Mouse (Mus musculus) gastrocnemius, adult 18-20 months (tissue): ENCODE results near the gene Serpinb1c. TPM values are rescaled to one million over a fixed set of nuclear protein-coding genes. Genes with fewer than 3 reads are reported as not detected.
"Not testable (repeated sequence)": the region's sequence is repeated elsewhere in the genome, so short reads cannot be mapped to it uniquely, and the experiment has no call there.

ENCODE experiments used
- DNase-seq: peaks from one replicate; pipeline ENCODE4 v3.0.0; 2021; ENCODE audit warnings: low spot score
- total RNA-seq, 2 experiments: library from RNA; stranded (reverse); gene quantifications; 2 replicates each; pipeline ENCODE4 v1.2.3; 2021

The Serpinb1c gene
- total RNA-seq, 2 experiments from 2014 or later = 1.7 to 1.9 TPM

DNA sequence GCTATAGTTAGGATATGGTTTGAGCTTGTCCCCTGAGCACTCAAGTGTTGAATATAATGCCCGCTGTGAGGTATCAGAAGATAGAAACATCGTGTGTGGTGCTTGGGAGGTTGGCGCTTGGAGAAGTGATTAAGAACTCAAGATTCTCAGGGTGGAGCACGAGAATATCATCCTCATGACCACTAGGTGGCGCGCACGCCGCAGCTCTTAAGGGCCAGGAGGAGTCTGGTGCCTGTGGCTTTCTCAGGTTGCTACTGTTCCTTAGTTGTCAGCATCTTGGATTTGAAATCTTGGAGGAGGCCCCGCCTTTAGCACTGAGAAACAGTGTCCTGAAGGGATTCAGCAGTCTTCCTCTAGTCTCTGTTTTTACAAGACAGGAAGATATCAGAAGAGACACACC is 31.5 kb downstream of the Serpinb1c start:
- DNase-seq = peak; percentile 82

DNA sequence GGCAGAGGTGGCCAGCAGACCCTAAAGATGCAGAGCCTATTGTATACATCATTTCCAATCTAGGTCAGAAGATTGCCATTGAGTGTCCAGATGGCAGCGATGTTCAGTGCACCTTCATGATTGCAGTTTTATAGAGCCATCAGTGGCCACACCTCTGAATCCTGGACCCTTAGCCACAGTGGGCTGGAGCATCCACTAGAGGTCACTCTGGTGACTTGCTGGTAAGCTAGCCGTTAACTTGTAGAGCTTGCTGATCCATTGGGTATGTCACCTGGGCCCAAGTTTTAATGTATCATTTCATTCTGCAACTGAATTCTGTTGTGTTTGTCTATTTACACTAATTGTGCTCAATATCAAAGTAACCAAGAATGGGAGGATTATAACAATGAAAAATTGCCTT is 32.4 kb downstream of the Serpinb1c start:
- DNase-seq = no peak

DNA sequence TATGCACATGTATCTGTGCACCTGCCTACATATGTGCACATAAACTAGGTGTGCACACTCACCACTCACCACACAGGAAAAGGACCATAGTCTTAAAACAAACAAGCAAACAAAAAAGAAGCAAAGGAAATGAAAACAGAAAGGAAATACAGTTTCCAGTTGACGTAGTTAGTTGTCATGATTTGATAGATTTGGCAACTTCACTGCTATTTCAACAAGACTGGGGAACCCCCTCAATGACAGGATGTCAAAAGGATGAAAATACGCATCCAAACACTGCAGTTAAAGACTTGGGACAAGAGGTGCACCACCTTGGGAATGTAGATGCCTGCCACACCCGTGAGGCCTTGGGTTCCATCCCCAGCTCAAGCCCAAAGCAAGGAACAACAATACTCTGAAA is 33.5 kb downstream of the Serpinb1c start:
- not testable (repeated sequence) for DNase-seq

DNA sequence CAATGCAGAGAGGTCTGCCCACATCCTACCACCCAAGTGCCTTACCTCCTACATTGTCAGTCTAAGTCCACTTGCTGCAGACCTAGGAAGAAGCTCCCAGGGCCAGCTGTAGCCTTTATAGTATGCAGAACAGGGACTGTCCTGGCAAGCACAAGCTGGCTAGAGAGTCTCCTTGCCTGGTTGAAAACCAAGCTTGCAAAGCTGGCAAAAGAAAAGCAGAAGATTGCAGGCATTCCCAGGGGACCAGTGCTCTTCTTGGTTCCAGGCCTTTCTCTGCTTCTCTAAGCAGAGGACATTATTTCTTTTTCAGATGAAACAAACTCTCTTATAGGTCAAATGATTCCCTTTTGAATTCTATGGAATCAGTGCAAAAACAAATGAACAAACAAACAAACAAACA is 34.6 kb downstream of the Serpinb1c start:
- DNase-seq = no peak

DNA sequence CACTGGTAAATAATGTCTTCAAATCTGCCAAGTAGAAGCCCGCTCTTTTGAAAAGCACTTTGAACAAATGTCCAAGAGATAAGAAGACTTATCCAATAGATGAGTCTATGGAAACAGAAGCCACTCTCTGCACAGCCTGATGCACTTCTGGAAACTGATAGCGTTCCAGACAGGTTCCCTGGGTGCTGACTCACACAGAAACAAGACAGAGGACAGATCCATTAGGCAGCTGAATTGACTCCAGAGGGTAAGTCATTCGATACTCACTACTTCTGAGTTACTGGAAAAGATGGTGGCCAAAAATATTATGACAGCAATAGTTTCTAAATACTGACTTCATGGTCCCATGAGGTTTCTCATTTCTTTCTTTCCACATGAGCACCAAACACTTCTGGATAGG is 37.2 kb downstream of the Serpinb1c start:
- DNase-seq = peak; percentile 73

DNA sequence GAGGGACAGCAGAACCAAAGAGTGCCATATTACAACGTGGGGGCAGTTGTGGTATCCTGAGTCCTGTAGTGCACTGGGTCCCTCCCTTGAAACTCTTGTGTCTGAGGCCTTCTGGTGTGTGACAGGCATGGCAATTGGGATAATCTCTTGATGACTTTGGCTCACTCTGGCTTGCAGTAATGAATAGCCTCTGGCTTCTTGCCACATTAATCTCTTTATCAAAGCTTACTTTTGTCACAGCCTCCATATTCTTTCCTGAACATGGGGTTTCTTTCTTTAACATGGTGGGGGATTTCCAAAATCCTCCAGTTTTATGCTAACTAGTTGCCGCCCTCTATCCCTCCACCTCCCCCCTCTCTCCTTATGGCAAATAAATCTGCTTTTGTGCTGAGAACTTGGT is 44.9 kb downstream of the Serpinb1c start:
- no peak for DNase-seq

DNA sequence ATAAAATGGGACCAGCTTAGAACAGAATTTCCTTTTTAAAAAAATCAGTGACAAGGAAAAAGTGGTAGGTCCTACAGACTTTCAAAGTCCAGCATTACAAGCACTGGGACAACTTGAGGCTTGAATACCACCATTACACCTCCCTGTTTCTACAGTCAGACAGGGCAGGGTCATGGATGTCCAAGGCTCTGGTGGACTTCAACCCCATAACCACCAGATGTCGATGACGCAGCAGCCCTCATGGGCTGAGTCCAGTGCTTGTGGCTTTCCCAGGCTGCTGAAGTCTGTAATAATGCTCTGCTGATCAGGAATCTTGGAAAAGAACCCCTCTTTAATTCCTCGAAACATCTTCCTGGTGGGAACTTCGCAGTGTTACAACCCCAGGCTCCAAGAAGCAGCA is 45.5 kb downstream of the Serpinb1c start:
- DNase-seq = no peak

DNA sequence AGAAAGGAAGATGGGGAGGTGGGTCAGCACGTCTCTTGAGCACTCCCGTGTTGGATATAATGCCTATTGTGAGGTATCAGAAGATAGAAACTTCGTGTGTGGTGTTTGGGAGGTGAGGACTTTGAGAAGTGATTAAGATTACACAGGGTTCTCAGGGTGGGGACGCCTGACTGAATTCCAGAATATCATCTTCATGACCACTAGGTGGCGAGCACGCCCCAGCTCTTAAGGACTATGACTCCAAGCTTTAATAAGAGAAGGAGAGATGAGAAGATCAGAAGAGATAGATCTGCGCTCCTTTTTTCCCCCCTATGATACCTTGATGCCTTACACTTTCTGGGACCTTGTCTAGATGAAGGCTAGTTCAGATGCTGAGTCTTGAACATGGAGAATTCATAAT is 46.0 kb downstream of the Serpinb1c start:
- peak; percentile 50 for DNase-seq

DNA sequence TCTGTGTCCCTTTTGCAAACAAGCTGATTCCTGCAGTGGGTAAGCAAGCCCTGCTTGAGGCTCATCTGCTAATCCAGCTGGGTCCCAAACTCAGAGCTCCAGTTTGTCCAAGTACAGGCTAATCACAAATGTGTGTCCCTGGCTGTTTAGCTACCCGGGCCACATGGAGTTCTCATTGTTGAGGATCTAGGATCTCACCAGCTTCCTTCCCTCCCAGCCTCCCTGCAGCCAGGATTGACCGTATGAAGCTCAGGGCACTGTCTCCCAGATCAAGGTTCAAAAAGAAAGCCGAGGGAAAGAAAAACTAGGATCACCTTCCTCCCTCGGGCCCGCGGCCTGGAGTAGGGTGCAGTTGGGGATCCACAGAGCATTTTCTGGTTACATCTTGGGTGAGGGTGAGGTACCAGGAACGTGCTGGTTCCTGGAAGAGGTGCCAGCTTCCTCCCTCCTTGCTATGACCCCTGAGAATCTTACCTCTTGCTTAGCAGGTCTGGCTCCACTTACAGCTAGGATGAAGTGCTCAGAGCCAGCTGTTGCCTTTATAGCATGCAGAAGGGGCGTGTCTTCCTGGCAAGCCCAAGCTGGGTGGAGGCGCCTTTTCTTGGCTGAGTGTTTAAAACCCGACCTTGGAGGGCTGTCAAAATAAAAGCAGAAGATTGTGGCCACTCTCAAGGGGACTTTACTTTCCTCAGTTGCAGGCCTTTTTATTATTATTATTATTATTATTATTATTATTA is 47.2 kb downstream of the Serpinb1c start, which contains the start of gene Serpinb1a:
Serpinb1a (minus strand) TSS at position 518 of the 737 bp plus-strand sequence.
- DNase-seq = peak; percentile 79

DNA sequence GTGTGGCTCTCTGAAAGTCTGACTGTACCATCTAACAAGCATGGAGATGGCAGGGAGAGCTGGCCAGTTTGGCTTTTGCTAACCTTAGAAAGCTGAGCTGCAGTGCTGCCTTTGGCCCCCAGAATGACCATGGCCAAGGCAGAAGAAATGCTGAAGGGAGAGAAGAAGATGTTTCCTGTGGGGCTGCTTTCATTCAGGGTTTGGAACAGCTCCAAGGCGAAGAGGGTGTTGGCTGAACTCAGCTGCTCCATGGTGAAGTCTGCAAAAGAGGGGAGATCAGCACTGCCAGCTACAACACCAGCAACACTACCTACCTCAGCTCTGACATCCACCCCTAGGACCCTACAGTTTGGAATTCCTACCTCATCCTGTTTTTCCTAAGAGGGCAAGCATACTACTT is 47.9 kb downstream of the Serpinb1c start:
- DNase-seq = no peak

DNA sequence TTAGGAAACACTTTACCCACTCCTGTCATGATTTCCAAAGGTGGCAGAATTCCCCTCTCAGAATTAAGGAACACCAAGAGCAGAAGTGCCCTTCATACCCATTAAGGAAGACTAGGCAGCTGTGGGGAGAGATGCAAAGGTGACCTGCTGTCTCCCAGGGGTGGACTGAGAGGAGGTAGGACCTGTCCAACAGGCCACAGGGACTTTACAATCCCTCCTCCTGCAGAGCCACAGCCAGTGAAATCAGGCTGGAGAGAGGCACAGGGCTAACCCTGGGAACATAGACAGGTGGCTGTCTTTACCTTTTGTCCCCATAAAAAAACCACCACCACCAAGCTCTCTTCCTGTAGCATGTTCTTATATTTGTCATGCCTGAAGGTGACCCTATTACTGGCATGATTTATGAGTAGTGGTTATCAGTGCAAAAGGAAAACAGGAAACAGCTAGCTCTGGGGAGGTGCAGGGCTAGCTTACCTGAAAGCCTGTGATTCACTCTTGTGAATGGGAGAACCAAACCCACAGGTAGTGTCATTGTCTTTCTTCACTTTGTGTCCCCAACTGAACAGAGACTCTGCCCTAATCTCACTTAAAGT is 48.4 kb downstream of the Serpinb1c start:
- DNase-seq = no peak

DNA sequence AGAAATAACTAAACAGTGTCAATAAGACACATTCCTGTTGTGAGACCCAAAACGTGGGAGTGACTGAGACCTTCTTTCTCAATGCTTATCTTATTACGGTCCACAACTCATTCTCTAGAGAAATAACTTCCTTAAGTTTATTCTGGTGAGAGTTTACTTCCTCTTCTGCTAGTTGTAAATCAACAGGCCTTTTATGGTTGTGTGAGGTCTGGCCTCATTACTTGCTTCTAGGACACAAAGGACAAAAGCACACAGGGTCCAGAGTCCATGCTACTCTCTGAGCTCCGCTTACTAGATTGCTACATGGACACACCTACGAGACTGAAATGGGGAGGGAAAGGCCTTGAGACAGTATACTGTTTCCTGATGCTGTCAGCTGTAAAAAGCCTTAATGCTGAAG is 48.9 kb downstream of the Serpinb1c start:
- DNase-seq = no peak

DNA sequence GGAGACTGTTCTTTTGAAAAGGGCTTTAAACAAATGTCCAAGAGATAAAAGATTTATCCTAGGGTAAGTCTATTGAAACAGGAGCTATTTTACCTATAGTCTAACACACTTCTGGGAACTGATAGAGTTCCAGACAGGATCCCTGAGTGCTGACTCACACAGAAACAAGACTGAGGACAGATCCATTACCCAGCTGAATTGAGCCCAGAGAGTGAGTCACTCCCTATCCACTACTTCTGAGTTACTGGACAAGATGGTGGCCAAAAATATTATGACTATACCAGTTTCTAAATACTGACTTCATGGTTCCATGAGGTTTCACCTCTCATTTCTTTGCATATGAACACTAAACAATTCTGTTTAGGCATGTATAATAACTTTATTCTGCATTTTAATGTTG is 51.8 kb downstream of the Serpinb1c start:
- no peak for DNase-seq

DNA sequence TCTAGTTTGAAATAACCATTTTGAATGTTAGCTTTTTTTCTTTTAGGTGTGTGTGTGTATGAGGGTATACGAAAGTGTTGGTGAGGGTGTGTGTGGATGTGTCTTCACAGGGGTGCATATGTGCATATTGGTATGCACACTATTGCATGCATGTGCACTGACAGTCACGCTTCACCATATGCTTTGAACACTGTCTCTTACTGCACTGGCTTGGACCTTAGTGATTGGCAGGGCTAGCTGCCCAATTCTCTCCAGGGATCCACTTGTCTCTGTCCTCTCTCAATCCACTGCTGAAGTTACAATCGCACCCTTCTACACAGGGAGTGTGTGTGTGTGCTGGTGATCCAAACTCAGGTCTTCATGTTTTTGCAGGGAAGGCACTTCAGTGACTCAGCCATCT is 56.7 kb downstream of the Serpinb1c start:
- DNase-seq = no peak

DNA sequence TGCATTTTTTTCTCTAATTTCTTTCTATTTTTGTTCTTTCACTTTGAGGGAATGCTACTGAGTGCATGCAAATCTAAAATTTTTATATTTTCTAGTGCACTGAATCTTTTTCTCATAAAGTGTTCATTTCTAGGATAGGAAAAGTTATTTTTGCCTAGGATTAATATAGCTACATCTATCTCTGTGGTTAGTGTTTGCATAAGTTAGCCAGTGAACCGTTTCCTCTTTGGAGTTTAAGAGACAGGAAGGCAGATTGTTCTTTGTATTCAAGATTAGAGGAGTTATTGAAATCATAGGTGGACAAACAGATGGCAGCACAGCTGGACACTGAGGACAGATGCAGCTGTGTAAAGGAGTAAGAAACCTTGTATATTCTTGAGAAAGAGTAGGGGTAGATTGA is 58.7 kb downstream of the Serpinb1c start:
- no peak for DNase-seq

DNA sequence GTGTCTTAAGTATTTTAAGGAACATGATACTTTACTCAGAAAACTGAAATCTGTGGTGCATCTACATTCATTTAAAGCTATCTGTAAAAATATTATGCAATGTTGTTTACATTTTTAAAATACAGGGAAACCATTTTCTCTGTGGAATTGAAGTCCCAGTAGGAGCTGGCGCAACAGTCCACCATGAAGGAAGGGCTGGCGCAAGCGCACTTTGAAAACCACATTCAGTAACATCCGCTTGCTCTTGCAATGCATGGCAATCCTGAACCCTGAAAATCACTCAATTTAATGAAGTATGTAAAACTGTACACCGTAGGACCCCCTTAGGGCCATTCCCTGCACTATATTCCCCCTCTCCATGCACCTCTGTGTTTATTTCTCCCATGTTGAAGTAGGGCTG is 63.5 kb downstream of the Serpinb1c start:
- DNase-seq = no peak

DNA sequence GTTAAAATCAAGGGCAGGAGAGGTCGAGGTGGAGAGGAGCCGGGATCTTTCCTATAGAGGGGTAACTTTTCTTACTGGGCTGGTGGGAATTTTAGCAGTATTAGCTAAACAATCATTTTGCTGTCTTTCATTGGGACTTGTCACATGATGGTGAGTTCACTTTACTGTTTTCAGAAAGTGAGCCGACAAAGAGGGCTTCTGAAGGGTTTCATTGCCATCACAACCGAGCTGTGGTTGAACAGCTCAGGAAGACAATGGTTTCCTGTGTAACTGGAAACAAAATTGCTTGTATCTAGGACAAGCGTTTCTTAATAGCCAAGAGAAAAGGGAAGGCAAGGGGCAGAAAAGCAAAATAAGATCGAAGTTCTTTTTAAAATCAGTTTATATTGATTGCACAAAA is 64.8 kb downstream of the Serpinb1c start:
- no peak for DNase-seq

DNA sequence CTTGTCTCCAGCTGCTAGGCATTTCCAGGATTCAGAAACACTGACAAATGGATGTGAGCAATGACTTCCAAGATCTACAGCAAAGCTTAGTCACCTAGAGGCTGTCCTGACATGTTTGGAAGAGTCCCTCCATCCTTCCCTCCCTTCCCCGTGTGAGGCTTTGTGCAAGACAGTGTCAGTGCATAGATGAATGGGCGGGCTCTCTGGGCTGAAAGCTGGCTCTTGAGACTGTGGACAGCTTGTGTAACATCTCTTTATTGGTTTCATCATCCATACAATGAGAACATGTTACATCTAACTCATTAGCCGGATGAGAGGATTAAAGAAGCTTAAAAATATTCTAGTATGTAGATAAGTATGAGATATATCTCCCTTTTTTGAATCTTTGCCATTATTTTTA is 65.2 kb downstream of the Serpinb1c start:
- DNase-seq = no peak

DNA sequence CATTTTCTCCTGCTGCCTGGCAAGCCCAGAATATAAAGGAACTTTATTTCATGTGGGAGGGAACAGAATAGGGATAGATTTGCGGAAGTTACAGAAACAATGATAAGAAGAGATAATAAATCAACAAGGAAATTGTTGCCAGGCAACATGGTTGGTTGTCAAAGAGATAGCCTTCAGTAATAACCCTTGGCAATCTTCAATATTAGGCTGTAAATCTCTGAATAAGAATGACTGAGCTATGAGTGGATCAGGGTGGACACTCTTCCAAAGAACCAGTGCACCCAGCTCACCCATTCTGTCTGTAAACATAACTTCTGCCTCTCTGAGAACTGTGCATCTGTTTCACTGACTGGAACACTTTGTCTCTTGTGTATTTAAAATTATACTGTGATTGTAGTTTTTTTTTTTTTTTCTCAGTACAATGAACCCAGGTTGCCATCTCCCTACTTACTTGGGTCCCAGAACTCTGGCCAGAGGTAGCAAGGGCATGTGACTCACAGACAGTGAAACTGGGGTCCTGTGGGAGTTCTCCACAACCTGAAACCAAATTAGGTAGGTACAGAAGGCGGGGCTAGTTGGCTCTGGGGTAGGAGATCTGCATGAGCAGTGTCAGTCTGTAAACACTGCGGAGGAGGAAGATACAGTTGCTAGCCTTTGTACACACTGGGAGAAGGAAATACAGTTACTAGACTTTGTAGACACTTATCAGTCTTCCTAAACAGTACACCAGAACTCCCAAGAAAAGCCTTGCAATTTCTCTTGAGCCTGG is 66.3 kb downstream of the Serpinb1c start:
- no peak for DNase-seq
